Mouse (Mus musculus) cerebellum, postnatal 4 days (tissue): ENCODE measurements at regions not wholly inside any gene's neighbourhood (a gene's known extent, or its start where the extent isn't known, plus 50 kb on each side); places are given as distances from the start of the nearest gene placed in this dataset.

Experiments used
- DNase-seq, 2 experiments: peaks; one replicate each; pipeline ENCODE4 v3.0.0; 2022; ENCODE audit warnings: low spot score in 2 of 2, mixed read lengths in 1 of 2

DNA sequence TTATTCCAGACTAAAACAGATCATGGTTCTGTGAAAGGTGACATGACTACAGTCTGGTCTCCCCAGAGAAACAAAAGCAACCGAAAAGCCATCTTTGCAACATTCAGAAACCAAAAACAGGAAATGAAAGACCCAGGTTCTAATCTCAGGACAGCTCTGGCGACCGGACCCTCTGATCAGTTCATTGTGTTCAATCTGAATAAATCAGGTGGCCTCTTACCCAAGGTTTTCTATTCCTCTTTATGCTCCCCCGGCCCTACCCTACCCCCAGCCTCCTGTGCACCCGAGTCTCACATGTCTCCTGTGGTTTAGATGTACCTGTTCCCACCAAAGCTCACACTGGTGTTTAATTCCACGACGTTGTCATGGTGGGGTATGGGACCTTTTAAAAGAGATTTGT, 238.6 kb upstream of the Jmjd1c start:
- DNase-seq: no peak

- no peak for DNase-seq
These were observed 234.5 kb upstream of the Jmjd1c start for GRCm38 (mm10) chr10:66861421-66861820.

- no peak for DNase-seq
These were observed 231.6 kb upstream of the Jmjd1c start for GRCm38 (mm10) chr10:66864161-66864862.

- no peak for DNase-seq
These were observed 230.8 kb upstream of the Jmjd1c start for GRCm38 (mm10) chr10:66865010-66865582.

- DNase-seq: no peak
These were observed 224.7 kb upstream of the Jmjd1c start for GRCm38 (mm10) chr10:66871133-66871664.

- no peak for DNase-seq
These were observed 224.3 kb upstream of the Jmjd1c start for GRCm38 (mm10) chr10:66871673-66872072.

DNA sequence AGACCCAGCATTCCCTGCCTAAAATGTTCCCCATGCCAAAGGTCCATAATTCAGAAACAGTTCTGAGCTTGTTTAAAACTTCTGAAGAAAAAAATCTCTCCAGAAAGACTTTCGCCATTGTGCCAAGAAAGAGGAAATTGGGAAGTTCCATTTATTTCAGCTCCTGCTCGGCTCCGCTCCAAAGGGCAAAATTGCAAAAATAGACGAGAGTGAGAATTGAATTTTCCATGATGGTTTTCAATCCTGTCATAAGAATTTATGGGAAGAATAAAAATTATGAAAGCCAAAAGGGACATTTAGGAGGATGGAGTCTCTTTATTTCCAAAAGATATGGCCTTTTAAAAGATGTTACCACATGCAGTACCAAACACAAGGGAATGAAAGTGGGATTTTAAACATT, 222.5 kb upstream of the Jmjd1c start:
- no peak for DNase-seq

GRCm38 (mm10) chr10:66879071-66879470, 216.9 kb upstream of the Jmjd1c start:
- no peak for DNase-seq

- no peak for DNase-seq
These were observed 213.1 kb upstream of the Jmjd1c start for GRCm38 (mm10) chr10:66882825-66883224.

DNA sequence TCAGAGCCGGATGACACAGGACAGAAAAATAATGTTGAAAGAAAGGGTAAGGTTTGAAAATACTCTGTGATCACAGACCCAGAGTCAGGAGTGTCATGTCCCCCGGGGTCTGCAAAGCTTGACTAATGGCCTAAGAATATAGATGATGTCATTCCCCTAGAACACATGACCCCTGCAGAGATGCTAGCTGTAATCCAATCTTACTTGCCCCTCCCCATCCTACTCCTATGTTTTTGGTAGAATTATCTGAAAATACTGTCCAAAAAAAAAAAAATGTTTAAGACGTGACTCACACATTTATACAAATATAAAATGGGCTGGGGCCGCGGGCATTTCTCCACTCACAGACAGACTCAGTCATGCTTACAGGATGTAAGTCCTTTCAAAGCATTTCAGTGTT, 210.3 kb upstream of the Jmjd1c start:
- DNase-seq: no peak

DNA sequence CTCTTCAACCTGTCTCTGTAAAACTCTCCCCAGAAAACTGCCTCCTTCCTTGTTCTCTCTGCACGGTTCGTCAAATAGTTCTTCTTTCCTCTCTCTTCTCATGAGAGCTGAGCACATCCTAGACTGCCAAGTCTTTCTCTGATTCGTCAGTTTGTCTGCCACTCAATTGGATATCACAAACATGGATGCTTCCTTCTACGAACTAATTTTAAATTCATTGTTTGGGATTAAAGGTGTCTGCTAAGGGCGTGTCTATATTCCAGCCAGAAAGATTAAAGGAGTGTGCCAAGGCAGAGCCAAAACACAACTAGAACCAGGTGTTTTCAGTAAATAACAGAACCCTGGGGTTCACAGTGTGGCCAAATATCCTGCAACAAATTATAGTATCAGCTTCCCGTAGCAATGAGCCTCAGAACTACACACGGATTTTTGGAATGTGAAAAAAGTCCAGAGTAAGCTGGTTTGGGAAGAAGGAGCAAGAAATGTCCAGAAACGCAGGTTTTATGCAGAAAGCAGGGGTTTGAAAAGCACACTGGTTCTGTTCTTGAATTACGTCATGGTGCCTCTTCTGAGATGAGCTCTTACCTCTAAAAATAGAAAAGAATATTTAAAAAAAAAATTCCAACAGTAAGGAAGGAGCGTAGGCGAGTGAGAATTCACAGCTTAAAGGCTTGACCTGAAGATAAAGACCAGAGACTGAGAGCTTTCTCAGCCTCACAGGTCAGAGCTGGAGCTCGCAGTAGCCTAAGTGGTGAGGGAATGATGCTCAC, 206.0 kb upstream of the Jmjd1c start:
- DNase-seq: no peak

DNA sequence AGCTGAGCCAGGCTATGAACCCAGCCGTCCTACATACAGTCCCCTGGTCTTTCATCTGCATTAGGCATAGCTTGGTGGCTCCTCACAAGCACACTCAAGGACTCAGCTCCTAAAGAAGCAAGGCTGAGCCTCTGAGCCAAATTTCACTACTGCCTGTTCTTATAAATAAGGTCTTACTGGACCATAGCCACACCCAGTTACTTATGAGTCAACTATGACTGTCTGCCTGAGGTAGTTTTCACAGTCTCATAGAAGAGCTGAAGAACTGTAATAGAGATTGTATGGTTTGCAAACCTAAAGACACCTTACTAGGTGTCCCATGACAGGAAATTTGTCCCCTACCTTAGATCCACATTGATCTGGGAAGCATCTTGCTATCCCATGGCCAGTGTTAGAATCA, 204.1 kb upstream of the Jmjd1c start:
- DNase-seq: no peak

GRCm38 (mm10) chr10:66893836-66894235, 202.1 kb upstream of the Jmjd1c start:
- no peak for DNase-seq

- DNase-seq: no peak
These were observed 199.0 kb upstream of the Jmjd1c start for GRCm38 (mm10) chr10:66896698-66897622.

- DNase-seq: no peak
These were observed 196.2 kb upstream of the Jmjd1c start for GRCm38 (mm10) chr10:66899724-66900123.

DNA sequence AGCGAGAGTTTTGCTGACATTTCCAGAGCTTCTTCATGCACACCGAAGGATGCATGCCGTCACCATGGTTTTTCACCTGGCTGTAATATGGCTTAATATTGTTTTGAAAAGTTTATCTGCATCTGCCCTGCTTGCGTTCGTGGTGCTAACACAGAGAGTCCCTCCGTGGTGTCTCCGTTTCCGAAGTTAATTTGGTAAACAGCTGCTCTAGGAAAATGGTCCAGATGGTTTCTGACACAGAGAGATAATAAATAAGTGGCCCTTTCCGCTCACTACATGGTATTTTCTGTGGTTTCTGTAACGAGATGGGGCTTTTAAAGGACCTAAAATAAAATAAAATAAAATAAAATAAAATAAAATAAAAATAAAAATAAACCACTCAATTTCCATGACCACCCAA, 195.1 kb upstream of the Jmjd1c start:
- DNase-seq: no peak

DNA sequence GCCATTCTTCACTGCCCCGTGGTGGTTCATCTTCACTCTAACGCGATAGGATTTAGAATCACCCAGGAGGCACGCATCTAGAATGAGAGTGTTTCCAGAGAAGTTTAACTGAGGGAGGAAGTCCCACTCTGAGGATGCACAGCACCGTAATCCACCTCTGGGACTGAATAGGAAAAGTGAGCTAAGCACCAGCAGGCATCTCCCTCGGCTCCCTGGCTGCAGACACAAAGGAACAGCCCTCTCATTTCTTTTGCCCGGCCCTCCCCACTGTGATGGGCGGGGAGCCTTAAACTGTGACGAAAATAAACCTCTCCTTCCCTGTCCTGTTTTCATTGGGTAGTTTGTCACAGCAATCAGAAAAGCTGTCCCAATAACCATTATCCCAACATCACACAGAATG, 194.1 kb upstream of the Jmjd1c start:
- no peak for DNase-seq

DNA sequence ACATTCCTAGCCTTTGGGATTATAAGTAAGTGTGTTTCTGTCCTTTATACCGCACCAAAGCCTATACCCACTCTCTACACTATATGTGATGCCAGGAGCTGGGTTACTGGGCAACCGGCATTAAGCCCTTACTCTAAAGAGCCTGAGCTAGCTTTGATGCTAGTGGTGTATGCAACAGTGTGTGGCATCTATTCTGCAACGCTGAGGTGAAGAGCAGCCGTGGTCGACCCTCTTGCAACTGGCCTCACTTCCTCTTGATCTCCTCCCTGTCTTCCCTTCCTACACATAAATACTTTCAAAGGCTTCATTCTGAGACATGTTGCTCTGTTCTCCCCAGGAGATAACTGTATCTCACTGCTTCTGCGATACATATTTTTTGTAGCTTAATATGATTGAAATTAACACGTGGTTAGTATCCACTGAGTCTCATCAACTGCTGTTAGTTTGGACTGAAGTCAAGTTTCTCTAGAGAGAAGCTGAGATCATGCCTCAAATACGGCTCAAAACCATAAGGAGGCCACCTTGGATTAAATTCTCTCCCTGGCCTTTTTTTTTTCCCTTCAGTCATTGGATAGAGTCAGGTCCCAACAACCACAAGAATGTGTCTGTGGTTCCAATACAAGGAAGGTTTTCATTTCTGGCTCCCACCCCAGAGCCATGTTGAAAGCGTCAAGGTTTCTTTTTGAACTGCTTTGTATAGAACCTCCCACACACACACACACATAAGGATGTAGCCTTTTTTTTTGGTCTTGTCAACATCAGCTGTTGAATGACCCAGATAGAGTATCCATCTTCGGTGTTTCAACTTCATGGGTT, 191.2 kb upstream of the Jmjd1c start:
- DNase-seq: no peak

DNA sequence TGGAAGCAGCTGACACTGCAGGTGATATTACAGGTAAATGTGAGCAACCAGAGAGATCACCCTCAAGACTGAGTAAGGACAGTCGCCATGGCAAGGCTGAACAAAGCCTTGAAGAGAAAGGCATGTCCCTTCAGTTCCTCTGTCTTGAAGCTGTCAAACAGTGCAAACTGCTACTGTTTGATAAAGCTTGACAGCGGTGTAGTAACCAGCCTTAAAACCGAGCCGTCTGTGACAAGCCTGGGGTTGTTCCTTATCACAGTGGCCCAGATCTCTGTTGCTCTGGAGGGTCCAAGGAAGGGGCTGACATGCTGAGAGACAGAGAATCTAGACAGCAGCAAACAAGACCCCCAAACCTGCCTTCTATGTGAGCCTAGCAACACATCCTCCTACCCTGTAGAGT, 188.1 kb upstream of the Jmjd1c start:
- no peak for DNase-seq

DNA sequence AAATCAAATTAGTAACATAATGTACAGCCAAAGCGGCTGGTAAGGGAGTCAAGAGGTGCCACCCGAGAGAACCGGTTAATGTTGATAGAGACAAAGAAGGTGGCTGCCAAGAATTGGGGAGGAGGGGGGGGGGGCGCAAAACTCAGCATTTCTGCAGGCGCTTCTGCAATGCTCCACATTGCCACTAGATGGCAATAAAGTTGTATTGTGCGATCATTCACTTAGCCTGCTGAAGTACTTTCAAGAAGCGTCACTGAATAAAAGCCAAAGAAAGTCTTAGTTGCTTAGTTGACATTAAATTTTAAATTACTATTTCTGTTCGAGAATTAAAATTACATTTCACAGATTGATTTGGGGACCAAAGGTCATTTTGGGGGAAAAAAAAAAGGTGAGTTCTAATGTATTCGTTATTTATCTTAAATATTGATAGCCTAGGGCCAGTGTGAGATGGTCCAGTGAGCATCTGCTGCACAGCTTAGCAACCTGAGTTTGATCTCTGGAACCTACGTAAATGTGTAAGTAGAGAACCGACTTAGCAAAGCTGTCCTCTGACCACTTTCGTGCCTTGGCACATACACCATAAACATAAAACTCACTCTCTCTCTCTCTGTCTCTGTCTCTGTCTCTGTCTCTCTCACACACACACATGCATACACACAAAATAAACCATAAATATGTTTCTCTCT, 186.6 kb upstream of the Jmjd1c start:
- peak; percentile 45 to 72 for DNase-seq
